Mouse (Mus musculus) induced T-regulatory cell, adult 2 months (primary cell): ENCODE measurements around the gene Tmed4.
"Not testable (repeated sequence)": the region's sequence is repeated elsewhere in the genome, so short reads cannot be mapped to it uniquely, and the experiment has no call there.

Source experiments
- DNase-seq: peaks from one replicate; pipeline ENCODE4 v3.0.0-alpha.2; 2012; ENCODE audit warnings: low read depth

The Tmed4 gene

GRCm38 (mm10) chr11:6267320-6268254 lies 7.1 kb downstream of the Tmed4 start, which contains the start of gene Ddx56:
Gene Ddx56, minus strand, starts transcription at chr11:6267772.
- peak; percentile 97 for DNase-seq

- no peak for DNase-seq
Measured at GRCm38 (mm10) chr11:6266621-6267020, 8.0 kb downstream of the Tmed4 start.

DNA sequence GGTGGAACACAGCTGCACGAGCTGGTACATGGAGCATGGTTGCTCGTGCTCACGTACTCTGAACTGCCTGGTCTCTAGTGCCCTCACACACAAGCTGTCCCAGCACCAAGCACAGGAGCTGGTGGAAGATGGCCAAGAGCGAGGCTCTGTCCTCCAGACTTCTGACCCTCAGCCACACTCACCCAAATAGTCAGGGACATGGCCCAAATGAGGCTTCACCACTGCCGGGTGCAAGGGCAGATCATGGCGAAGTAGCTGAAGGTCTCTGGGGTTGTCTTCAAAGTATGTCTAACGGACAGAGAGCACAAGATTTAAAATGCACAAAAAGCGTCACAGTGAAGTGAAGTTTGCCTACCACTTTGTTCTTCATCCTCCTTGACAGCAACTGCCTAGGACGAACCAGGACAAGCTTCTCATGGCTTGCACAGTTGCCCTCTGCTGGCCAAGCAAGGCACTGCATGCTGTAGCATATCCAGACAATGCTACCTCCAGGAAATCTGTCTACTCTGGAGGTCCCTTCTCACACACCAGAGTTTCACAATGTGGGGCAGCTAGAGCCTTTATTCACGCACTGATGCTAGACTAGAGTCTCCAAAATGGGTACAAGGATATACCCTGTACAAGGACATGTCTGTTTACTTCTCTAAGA lies 13.1 kb downstream of the Tmed4 start:
- DNase-seq = peak; percentile 85

DNA sequence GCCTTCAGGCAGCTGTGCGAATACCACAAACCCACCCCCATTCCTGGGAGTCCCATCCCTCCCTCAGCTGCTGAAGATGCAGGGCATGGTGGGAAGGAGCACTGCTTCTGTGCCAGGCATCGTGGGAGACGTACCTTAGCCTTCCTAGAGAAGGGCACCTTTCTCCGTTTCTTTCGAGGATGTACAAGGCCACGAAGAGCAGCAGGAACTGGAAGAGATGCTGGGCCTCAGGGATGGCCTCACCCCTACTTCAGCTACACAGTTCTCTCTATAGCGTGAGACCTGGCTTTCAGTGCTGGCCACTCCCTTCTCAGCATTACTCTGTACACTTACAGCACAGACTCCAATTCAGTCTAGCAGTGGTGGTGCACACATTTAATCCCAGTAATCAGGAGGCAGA lies 15.3 kb downstream of the Tmed4 start:
- DNase-seq = no peak

DNA sequence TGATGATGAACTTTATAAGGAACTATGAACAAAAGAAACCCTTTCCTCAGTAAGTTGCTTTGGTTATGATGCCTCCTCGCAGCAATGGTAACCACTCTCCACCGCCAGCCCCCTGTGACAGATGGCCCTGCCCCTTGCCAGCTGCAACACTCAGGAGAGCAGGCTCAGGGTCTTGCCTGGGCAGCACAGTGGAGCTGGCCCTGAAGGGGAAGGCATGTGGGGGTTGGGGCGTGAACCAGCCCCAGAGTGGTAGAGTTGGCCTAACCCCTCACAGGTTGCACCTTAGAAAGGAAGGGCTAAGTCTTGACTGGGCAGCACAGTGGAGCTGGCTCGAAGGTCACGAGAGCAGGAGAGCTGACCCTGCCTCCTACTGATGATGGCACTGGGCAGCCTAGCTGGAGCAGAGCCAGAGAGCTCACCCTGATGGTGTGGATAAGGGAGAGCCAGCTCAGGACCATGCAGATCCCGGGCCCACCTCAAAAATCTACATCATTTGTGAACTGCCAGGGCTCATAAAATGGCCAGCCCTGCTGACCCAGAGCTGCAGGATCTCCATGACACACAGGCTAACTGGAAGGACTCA lies 18.1 kb downstream of the Tmed4 start:
- DNase-seq = no peak

GRCm38 (mm10) chr11:6254602-6255001 lies 20.1 kb downstream of the Tmed4 start:
- DNase-seq = not testable (repeated sequence)

DNA sequence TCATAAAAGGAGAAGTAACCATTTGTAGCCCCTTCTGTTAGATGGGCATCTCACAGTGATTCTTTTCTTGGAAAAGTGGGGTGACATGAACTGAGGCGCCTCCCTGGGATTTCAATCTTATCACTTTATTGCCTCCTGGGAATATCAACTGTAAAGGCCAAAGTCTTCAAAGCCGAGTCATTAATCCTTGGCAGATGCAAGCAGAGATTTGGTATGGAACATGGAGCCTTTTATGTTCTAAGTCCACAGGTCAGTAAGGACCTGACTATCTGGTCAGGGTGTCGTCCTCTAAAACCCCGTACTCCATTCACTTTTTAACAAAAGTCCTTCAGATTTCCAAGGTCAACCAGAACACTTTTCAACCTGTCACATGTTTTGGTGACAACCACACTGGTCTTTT lies 21.8 kb downstream of the Tmed4 start:
- no peak for DNase-seq

DNA sequence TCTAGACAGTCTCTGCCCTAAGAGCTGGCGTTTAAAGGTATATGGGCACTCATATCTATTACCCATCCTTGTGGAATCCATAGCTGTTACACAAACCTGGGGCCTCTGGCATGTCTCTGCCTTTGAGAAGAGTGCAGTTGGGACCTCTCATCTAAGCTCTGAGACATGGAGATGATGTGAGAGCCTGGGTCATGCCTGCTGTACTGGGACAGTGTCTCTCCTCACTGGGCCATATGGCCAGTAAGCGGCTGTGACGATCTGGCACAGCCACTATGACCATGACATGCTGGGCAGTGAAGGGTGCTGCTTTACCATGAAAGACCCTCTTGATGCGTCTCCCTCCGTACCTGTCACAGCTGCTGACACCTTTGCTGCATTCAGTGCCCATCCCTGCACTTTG lies 22.4 kb downstream of the Tmed4 start:
- DNase-seq = no peak

GRCm38 (mm10) chr11:6244707-6245106 lies 30.0 kb downstream of the Tmed4 start:
- no peak for DNase-seq

GRCm38 (mm10) chr11:6233025-6233424 lies 41.6 kb downstream of the Tmed4 start:
- no peak for DNase-seq

DNA sequence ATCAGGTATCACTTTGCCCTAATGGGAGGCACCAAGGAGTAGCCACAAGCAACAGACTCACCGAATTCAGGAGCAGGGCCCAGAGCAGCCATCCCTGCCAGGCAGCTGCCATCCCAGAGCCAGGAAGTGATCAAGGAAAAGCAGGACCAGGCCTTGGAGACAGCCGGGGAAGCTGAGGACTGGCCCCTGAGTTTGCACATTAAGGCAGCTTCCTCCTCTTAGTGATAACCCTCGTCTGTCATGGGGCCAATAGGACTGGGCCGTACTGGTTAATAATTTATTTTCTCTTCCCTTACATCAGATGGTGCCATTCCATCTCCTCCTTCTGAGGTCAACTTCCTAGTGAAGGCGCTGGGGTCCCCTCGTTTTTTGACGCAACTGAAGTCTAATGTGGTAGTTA lies 44.7 kb downstream of the Tmed4 start, which contains the start of gene Npc1l1:
Gene Npc1l1, minus strand, starts transcription at position 132 of the 400 bp plus-strand sequence.
- DNase-seq = no peak

GRCm38 (mm10) chr11:6224541-6225229 lies 50.0 kb downstream of the Tmed4 start:
- DNase-seq = no peak

DNA sequence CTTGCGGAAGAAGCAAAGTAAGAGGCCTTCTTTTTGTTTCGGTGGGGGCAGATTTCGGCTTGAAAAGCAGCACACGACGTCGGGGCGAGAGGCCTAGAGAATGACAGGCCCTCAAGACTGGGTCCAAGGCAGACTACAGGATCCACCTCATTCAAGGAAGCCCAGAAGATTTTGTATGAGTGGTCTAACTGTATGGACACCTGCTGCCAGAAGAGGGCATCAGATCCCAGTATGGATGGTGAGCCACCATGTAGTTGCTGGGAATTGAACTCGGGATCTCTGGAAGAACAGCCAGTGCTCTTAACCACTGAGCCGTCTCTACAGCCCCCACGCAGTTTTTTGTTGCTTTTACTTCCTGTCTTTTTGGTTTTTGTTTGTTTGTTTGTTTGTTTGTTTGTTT lies 52.5 kb downstream of the Tmed4 start:
- no peak for DNase-seq
